Mouse (Mus musculus): ENCODE results near the gene Tlr12.
"Not testable (repeated sequence)": the region's sequence is repeated elsewhere in the genome, so short reads cannot be mapped to it uniquely, and the experiment has no call there.

Tlr12 gene

DNA sequence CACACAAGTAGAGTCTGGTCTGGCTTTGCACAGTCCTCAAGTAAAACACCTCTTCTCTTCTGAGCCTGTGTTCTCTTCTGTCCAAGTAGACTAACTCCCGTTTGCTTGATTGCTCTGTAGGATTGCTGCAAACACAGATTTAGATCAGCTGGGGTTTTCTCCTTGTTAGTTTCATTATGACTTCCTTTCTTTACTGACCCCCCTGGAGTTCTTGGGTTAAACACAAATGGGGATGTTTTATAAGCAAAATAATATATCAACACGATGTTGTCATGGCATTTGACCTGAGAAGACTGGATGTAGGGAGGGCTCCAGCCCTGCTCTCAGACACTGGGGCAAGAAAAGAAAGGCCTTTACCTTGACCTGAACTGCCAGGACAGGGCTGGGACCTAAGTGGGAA is 544 bp upstream of the Tlr12 start:
- no peak for DNase-seq (ENCODE audit: low spot score)

DNA sequence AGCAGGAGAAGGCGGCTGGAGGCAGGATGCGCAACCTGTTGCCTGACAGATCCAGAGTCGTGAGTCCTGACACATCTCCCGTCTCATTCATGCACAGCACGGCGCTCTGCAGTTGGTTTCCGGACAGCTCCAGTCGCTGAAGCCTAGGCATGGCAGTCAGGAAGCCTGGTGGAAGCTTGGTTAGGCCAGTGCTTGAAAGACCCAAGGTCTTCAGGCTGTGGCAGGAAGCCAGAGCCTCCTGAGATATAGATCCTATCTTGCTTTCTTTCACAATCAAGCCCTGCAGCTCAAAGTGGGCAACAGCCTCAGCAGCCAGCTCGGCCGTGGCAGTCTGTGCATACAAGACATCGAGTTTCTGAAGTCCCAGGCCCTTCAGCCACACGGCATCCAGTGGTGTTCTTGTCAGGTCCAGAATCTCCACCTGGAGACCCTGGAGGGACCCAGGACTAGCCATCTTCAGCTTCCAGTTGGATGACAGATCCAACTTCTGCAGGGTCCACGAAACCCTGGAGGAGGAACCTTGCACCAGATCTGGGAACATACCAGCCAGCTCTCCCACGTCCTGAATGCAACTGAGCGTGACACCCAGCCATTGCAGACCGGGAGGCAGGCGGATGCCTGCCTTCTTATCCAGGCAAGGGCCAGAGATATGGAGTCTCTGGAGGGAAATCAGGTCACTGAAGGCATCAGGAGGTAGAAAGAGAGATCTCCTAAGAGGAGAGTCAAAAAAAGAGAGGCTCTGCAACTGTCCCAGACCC is 877 bp downstream of the Tlr12 start:
- no peak for DNase-seq (ENCODE audit: low spot score)

DNA sequence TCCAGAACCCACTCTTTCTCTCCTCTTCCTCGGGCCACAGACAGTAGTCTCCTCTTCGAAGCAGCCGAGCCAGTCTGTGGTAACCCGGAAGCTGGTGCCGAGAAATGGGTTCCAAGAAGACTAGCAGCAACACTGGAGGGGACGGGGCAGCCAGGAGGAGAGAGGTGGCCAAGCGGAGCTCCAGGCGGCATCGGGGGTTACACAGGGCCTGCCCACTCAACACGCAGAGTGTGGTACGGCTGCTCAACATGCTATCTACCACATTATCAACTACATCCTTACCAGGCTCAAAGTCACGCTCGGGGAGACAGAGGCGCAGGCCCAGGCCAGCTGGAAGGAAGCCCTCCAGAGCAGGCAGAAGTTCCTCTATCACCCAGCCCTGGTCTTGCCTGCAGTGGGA is 2.7 kb downstream of the Tlr12 start:
- DNase-seq (ENCODE audit: low spot score), result no peak

DNA sequence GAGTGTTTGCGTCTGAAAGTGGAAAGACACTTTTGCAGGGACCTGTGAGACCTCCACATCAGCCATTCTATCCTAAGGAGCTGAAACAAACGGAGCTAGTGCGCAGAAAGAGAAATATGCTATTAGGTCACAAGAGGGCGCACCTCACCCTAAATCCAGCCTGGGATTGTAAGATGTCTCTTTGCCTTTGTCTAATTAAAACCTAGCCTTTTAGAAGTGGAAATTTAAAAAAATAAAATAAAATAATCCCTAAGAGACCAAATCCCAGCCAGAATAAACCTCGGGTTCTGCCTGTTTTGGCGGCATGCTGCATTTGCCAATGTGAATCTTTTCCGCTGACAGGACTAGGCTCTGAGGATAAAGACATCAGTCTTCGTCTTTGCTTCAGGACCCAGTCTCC is 5.1 kb downstream of the Tlr12 start:
- no peak for DNase-seq (ENCODE audit: low spot score)

DNA sequence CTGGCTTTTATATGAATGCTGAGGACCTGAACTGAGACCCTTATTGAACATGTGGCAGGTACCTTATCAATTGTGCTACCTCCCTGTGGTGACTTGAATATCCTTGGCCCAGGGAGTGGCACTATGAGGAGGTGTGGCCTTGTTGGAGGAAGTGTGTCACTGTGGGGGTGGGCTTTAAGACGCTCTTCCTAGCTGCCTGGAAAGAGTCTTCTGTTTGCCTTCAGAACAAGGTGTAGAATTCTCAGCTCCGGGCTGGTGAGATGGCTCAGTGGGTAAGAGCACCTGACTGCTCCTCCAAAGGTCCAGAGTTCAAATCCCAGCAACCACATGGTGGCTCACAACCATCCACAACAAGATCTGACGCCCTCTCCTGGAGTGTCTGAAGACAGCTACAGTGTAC is 6.7 kb downstream of the Tlr12 start:
- DNase-seq (ENCODE audit: low spot score), result not testable (repeated sequence)

DNA sequence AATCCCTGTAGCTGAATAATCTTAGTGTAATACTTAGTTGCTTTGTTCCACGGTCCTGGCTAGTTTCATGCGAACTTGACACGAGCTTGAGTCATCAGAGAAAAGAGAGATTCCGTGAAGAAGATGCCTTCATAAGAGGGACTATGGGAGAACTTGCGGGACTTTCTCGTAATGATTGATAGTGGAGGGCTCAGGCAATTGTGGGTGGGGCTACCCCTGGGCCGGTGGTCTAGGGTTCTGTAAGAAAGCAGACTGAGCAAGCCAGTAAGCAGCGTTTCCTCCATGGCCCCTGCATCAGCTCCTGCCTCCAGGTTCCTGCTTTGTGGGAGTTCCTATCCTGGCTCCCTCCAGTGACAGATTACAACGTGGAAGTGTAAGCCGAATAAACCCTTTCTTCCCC is 7.7 kb downstream of the Tlr12 start:
- DNase-seq (ENCODE audit: low spot score), result no peak

DNA sequence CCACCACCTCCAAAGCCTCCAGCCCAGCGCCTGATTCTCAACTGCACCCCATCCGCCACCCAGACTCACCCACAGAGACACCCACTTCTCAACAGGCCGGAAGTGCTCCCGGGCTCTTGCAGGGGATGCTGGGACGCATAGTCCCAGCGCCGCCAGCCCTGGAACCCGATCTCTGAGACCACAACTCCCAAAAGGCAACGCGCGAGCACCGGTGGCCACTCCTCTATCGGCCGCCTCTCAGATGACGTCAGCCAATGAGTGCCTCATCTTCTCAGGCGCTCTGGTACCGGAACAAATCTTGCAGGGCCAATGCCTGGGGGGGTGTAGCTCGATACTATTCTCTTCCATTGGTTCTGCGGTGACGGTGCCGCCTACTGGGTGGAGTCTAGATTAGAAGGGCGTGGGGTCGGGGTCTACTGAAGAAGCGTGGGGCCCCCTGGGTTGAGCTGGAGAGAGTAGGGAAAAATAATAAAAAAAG is 8.5 kb downstream of the Tlr12 start, which contains the start of gene Zscan20:
Zscan20 (minus strand) TSS at position 174 of the 478 bp plus-strand sequence.
- DNase-seq (ENCODE audit: low spot score), result peak; percentile 77

DNA sequence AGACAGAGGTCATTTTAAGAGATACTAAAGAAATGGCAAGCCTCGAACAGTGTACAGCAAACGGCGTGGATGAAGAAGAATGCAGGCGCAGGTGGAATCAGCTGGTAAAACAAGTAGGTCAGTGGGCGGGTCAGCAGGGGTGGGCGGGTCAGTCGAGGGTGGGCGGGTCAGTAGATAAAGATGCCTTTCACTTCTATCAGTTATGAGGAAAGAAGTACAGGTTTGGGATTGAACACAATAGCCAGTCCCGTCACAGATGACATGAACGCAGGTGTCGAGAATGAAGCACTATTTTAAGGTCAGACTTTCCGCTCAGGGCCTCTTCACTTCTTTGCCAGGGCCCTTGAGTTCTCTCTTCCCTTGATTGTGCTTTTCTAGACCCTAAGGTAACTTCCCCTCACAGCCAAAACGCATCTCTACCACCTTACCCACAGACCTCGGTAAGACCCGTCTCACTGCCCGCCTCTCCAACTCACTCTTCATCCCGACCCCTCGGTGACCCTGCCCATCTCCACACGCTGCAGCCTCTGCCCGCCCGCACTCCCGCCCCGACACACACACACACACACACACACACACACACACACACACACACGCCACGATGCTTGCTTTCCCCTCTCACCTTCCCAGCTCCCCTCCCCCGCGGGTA is 9.0 kb downstream of the Tlr12 start:
- no peak for DNase-seq (ENCODE audit: low spot score)

DNA sequence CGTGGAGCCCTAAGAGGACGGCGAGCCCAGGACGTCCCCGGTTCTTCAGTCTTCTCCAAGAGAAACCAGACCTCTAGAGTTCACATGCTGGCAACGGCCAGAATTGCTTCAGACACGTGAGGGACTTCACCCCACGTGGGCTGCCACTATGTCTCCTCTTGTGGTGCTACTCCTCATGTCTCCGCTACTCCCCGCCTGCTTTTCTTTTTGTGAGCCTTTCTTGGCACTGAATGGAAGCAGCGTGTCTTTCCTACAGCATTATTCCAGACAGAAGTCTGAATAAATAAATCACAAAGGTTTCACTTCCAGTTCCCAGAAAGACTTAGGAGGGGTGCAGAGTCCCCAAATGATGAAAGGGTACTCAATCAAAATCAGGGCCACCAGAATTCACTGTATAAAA is 10.8 kb downstream of the Tlr12 start:
- DNase-seq (ENCODE audit: low spot score), result no peak

DNA sequence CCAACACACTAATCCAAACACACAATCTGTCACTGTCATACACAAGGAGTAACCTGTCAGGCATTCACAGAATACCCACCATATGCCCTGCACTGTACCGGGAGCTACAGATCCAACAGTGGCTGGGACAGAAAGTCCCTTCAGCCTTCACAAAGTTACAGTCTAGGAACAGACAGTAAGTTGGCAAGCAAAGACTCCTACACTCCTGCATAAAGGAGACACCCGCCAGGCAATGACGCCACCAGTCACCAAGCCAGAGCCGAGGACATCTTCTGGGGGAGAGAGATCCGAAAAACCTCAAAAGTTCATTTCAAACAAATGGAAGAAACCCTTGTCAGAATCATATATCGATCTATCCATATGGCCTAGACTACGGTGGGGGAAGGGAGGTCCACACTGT is 11.8 kb downstream of the Tlr12 start:
- no peak for DNase-seq (ENCODE audit: low spot score)

DNA sequence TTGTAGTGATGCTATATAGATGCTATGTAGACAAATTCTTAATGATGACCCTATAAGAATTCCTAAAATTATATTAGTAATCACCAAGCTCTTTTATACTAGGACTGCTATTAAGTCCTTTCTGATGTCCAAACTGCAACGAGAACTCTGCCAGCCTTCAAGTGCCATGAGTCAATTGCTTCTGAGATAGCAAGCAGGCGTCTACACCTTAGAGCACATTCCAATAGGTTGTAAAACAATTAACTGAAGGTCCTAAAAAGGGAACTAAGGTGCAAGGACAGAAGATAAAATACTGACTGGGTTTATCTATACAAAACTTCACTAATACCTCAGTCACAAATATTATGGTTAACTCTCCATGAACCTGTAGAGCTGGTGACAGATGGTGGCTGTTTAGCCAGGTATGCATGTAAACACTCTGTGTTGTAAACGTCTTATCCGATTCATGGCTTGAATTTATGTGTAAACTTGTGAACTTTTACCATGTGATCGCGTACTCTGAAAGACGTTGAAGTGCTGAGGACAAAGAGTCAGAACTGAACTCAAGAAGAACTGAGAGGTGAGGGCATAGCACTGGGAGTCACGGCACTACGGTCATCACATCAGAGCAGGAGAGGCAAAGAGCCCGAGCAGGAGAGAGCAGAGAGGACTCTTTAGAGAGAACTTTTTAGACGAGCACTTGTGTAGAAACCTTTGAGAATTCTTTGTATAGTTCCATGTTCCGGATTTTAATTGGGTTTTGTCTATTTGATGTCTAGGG is 20.4 kb downstream of the Tlr12 start:
- no peak for DNase-seq (ENCODE audit: low spot score)

DNA sequence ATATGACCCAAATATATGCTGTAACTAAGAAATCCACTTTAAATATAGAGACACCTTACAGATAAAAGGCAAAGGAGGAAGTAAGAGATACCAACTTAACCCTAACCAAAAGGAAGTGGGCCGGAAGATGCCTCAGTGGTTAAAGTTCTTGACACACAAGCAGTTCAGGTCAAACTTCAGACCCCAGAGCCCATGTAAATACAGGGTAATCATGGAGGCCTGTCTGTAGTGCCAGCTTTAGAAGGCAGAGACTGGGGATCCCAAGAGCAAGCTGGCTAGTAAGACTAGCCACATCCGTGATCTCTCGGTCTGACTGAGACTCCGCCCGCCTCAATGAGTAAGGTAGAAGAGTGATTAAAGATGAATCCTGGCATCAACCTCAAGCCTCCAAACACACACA is 24.4 kb downstream of the Tlr12 start:
- DNase-seq (ENCODE audit: low spot score), result no peak

DNA sequence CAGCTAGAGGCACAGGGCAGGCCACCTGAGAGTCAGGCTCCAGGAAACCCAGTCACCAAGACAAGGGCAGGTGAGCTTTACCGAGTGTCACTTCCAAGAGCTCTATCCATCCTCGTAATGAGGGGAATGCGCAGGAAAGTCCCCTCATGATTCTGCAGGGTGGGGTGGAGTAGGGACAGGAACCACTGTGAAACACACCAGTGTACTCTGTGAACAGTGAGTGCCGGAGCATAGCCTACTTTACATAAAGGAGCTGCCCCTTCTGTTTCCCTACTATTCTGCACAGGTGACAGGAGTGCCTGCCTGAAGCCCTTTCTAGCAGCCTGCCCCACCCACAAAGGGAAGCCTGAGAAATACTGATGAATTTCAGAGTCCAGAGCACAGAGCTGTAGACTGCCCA is 25.1 kb downstream of the Tlr12 start:
- DNase-seq (ENCODE audit: low spot score), result no peak

DNA sequence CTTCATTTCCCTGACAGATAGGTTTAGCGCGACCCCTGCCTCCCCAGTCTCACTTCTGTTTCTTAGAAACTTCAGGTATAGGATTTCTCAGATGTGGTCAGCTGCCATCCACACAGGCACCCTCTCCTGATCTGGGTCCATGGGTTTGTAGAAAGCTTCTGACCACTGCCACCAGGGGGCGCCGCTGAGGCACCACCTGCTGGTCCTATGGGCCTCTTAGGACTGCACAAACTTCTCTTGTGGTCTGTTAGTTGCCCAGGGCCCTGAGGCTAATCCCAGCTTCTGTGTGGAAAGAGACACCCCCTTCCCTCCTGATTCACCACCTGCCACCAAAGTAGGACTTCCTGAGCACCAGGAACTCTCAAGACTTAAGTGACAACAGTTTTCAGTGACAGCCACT is 39.2 kb downstream of the Tlr12 start:
- DNase-seq (ENCODE audit: low spot score), result no peak

DNA sequence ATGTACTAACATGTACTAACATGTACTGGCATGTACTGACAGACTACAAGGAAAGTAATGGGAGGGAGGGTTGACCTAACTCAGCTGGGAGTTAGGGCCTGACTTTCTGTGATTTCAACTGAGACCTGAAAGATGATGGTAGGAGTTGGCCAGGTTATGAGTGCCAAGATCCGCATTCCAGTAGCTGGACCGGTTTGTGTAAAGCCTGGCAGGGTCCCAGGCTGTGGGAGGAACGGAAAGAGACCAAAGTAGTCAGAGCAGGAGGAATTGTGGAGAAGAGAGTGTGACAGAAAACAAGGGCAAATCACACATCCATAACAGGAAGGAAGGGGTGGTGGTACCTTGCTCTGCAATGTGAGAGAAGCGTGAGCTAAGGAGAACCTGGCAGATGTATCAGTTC is 42.6 kb downstream of the Tlr12 start:
- DNase-seq (ENCODE audit: low spot score), result no peak

Data from urinary bladder, postnatal 10 days (tissue).